In the genomic region with DNA sequence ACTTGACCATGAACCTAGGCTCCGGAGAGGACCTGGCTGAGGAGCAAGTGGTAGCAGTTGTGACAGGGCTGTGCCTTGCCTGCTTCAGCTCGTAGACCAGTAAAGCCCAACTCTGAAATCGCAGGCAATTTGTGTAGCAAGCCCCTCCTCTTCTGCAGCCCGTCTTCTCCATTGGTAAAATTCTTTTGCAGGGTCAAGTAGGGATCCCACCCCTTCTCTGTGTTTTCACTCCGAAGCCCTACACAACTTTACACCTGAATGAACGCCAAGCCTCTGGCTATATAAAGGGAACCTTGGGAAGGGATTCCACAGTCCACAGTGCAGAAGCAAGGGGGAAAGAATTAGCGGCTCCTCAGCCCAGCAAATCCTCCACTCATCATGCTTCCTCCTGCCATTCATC, we compare ENCODE assay signal across 8 mouse cellular contexts. TPM values are rescaled to one million over a fixed set of nuclear protein-coding genes. Genes with fewer than 3 reads are reported as not detected.
A peak's percentile ranks its signal among the peaks of the same experiment; 100 is the strongest.
DNase-seq lines count a peak whose midpoint lies in the region; ATAC-seq and TF ChIP-seq lines count a peak whose summit lies in the region.

TSS of gene Sostdc1 (plus strand) at position 224 of the 400 bp plus-strand sequence.

- H3K4me1 ChIP-seq in lung, embryonic 14.5 days (ENCODE audit: insufficient read depth): 0 out of 2 replicates have a peak, but pooled peaks cover 2% of the 10 kb centered on the region
- H3K4me1 ChIP-seq in forebrain, embryonic 16.5 days (replicated peaks; ENCODE audit: control insufficient read depth, insufficient read depth, low read length): peaks cover 19% of the 10 kb centered on the region

- peak; percentile 44; the same call in 1 of the 2 replicates for ATAC-seq in lung, embryonic 14.5 days (ENCODE audit: insufficient read depth)
- ATAC-seq in forebrain, embryonic 16.5 days: no peak

- no peak within 1 kb of the TSS for H3K9ac ChIP-seq in lung, embryonic 14.5 days
- H3K9ac ChIP-seq in forebrain, embryonic 16.5 days (replicated peaks; ENCODE audit: low read depth, low read length): peak within 1 kb of the TSS; percentile 32; the same call in 1 of the 2 replicates

- H3K4me3 ChIP-seq in lung, embryonic 14.5 days (ENCODE audit: low read depth, low read length): no peak within 1 kb of the TSS
- peak within 1 kb of the TSS; percentile 29 for H3K4me3 ChIP-seq in forebrain, embryonic 16.5 days (replicated peaks; ENCODE audit: low read length)

- TF ChIP-seq CTCF in lung, embryonic 14.5 days (IDR thresholded peaks at IDR 0.05; ENCODE audit: low read depth): no peak

- no peaks in the 10 kb centered on the region for H3K9me3 ChIP-seq in lung, embryonic 14.5 days (ENCODE audit: low read depth, low read length)
- H3K9me3 ChIP-seq in forebrain, embryonic 16.5 days (ENCODE audit: control insufficient read depth, low read length): no peaks in the 10 kb centered on the region

- H3K36me3 ChIP-seq in lung, embryonic 14.5 days (ENCODE audit: insufficient read depth): no peaks in the 10 kb centered on the region
- H3K36me3 ChIP-seq in forebrain, embryonic 16.5 days (ENCODE audit: control insufficient read depth, insufficient read depth): no peaks in the 10 kb centered on the region

- no peaks in the 10 kb centered on the region for H3K27me3 ChIP-seq in lung, embryonic 14.5 days (ENCODE audit: insufficient read depth, low read length)
- H3K27me3 ChIP-seq in forebrain, embryonic 16.5 days (replicated peaks; ENCODE audit: control insufficient read depth, insufficient read depth, low read length): 0 out of 2 replicates have a peak, but pooled peaks cover 2% of the 10 kb centered on the region

- H3K4me2 ChIP-seq in lung, embryonic 14.5 days: peak within 1 kb of the TSS; percentile 43
- H3K4me2 ChIP-seq in forebrain, embryonic 16.5 days (ENCODE audit: low read length): peak within 1 kb of the TSS; percentile 47

- WGBS in lung, embryonic 14.5 days: 10% methylated on average over 7 of the region's 7 CpGs
- WGBS in forebrain, embryonic 16.5 days: 6% methylated on average over 7 of the region's 7 CpGs

- H3K27ac ChIP-seq in lung, embryonic 14.5 days (ENCODE audit: low read depth): no peak within 1 kb of the TSS; the same call in 1 of the 2 replicates
- H3K27ac ChIP-seq in forebrain, embryonic 16.5 days (ENCODE audit: low read length): 0 out of 2 replicates have a peak within 1 kb of the TSS, but pooled peaks have one; percentile 18

- peak; percentile 61 for DNase-seq in lung, embryonic 14.5 days
- no peak for DNase-seq in lung, postnatal 14 days
- peak; percentile 79 for DNase-seq in kidney, postnatal 14 days
- DNase-seq in retina, postnatal 1 day: peak; percentile 61
- no peak for DNase-seq in cerebellum, postnatal 14 days
- no peak for DNase-seq in spleen, adult 12 weeks (ENCODE audit: low spot score)
- DNase-seq in gastrocnemius, adult 8-10 months (ENCODE audit: low spot score in 2 of 2): no peak

RNA-seq across cellular contexts. Expression of gene Sostdc1, which starts in this region (rescaled TPM):
- polyA plus RNA-seq in lung, embryonic 14.5 days (2014; fragmentation: Nextera tagmentation; extraction: Ambion mirVana): 0.68 and 1.3 TPM in 2 replicates
- polyA plus RNA-seq in forebrain, embryonic 16.5 days (2015; fragmentation: Nextera tagmentation; extraction: Ambion mirVana): 8.0 and 9.6 TPM in 2 replicates
- total RNA-seq in gastrocnemius, adult 8-10 months (2022): under 1 TPM in 3 of 4 experiments, not detected in 1; 0.16 to 0.22 (median 0.21) TPM

Comparison
In these comparisons a context has a peak if more than half of its experiments do, and no peak if none do; other contexts are left out.
1. DNase-seq: peak in lung, embryonic 14.5 days (single experiment), kidney, postnatal 14 days (single experiment) and retina, postnatal 1 day (single experiment); none in lung, postnatal 14 days (single experiment), cerebellum, postnatal 14 days (0 of 2), spleen, adult 12 weeks (single experiment) and gastrocnemius, adult 8-10 months (0 of 2).